In genomic region chr15:5145196-5145945, GRCm38 (mm10) we compare ENCODE assay signal across 8 mouse cellular contexts. TPM values are rescaled to one million over a fixed set of nuclear protein-coding genes. Genes with fewer than 3 reads are reported as not detected.
A peak's percentile ranks its signal among the peaks of the same experiment; 100 is the strongest.
DNase-seq lines count a peak whose midpoint lies in the region; ATAC-seq lines count a peak whose summit lies in the region.

No protein-coding gene starts in this region.

- H3K4me3 ChIP-seq in kidney, embryonic 16.5 days (ENCODE audit: low read length) = peak overlapping the region; percentile 93
- H3K4me3 ChIP-seq in hindbrain, embryonic 15.5 days = peak overlapping the region; percentile 85
- peak overlapping the region; percentile 90 for H3K4me3 ChIP-seq in midbrain, embryonic 16.5 days (ENCODE audit: low read depth, low read length)

- no peak overlapping the region for H3K27ac ChIP-seq in kidney, embryonic 16.5 days (ENCODE audit: low read length)
- no peak overlapping the region for H3K27ac ChIP-seq in hindbrain, embryonic 15.5 days (replicated peaks)
- no peak overlapping the region for H3K27ac ChIP-seq in midbrain, embryonic 16.5 days (ENCODE audit: low read length)

- H3K9me3 ChIP-seq in kidney, embryonic 16.5 days (ENCODE audit: low read length) = no peaks in the 10 kb centered on the region
- no peaks in the 10 kb centered on the region for H3K9me3 ChIP-seq in hindbrain, embryonic 15.5 days
- H3K9me3 ChIP-seq in midbrain, embryonic 16.5 days (replicated peaks; ENCODE audit: control insufficient read depth, low read length, poor library complexity, severe bottlenecking) = no peaks in the 10 kb centered on the region

- peak overlapping the region; percentile 49; the same call in 1 of the 2 replicates for H3K9ac ChIP-seq in kidney, embryonic 16.5 days (replicated peaks; ENCODE audit: low read length)
- no peak overlapping the region for H3K9ac ChIP-seq in hindbrain, embryonic 15.5 days
- peak overlapping the region; percentile 50; the same call in 1 of the 2 replicates for H3K9ac ChIP-seq in midbrain, embryonic 16.5 days (ENCODE audit: low read depth, low read length)

- H3K4me2 ChIP-seq in kidney, embryonic 16.5 days (replicated peaks; ENCODE audit: low read depth, low read length) = peak overlapping the region; percentile 76
- H3K4me2 ChIP-seq in hindbrain, embryonic 15.5 days = peak overlapping the region; percentile 68
- H3K4me2 ChIP-seq in midbrain, embryonic 16.5 days (ENCODE audit: low read length) = peak overlapping the region; percentile 83

- ATAC-seq in kidney, embryonic 16.5 days (ENCODE audit: low FRiP score, low TSS enrichment) = no peak
- no peak for ATAC-seq in hindbrain, embryonic 15.5 days (ENCODE audit: low FRiP score, low read depth)
- no peak for ATAC-seq in midbrain, embryonic 16.5 days

- H3K36me3 ChIP-seq in kidney, embryonic 16.5 days (ENCODE audit: insufficient read depth, low read length) = no peaks in the 10 kb centered on the region
- H3K36me3 ChIP-seq in hindbrain, embryonic 15.5 days = no peaks in the 10 kb centered on the region
- no peaks in the 10 kb centered on the region for H3K36me3 ChIP-seq in midbrain, embryonic 16.5 days (ENCODE audit: control insufficient read depth, insufficient read depth, low read length)

- peaks cover 28% of the 10 kb centered on the region for H3K4me1 ChIP-seq in kidney, embryonic 16.5 days (ENCODE audit: insufficient read depth, low read length)
- H3K4me1 ChIP-seq in hindbrain, embryonic 15.5 days (replicated peaks) = peaks cover 29% of the 10 kb centered on the region
- peaks cover 20% of the 10 kb centered on the region for H3K4me1 ChIP-seq in midbrain, embryonic 16.5 days (ENCODE audit: control insufficient read depth, insufficient read depth, low read length)

- no peak for DNase-seq in kidney, adult 18-20 months
- DNase-seq in brain, adult 2 months (ENCODE audit: low read depth, low spot score) = peak; percentile 34
- DNase-seq in right cerebral cortex, postnatal 10 days (ENCODE audit: low spot score in 2 of 2) = no peak
- DNase-seq in layer of hippocampus, adult 18-20 months (ENCODE audit: low spot score in 2 of 2) = no peak
- no peak for DNase-seq in right cerebral cortex, postnatal 14 days

- no peaks in the 10 kb centered on the region for H3K27me3 ChIP-seq in kidney, embryonic 16.5 days (ENCODE audit: insufficient read depth, low read length)
- H3K27me3 ChIP-seq in hindbrain, embryonic 15.5 days = no peaks in the 10 kb centered on the region
- no peaks in the 10 kb centered on the region for H3K27me3 ChIP-seq in midbrain, embryonic 16.5 days (ENCODE audit: control insufficient read depth, insufficient read depth, low read depth, low read length)

- 29% methylated on average over 9 of the region's 9 CpGs for WGBS in kidney, embryonic 16.5 days
- WGBS in hindbrain, embryonic 15.5 days = 57% methylated on average over 9 of the region's 9 CpGs
- 49% methylated on average over 9 of the region's 9 CpGs for WGBS in midbrain, embryonic 16.5 days

RNA-seq across cellular contexts. Expression of gene Prkaa1, which starts 1.7 kb away (rescaled TPM):
- polyA plus RNA-seq in kidney, embryonic 16.5 days (2015; fragmentation: Nextera tagmentation; extraction: Ambion mirVana) = 22.4 and 24.7 TPM in 2 replicates
- 13.7 and 14.1 TPM in 2 replicates for polyA plus RNA-seq in hindbrain, embryonic 15.5 days (2015; fragmentation: Nextera tagmentation; extraction: Ambion mirVana)
- polyA plus RNA-seq in midbrain, embryonic 16.5 days (2015; fragmentation: Nextera tagmentation; extraction: Ambion mirVana) = 12.9 and 15.0 TPM in 2 replicates
- total RNA-seq in layer of hippocampus, adult 18-20 months (2021) = 10 to 100 TPM; 24.4 to 25.4 TPM

RNA-seq across cellular contexts. Expression of gene Rpl37, which starts 28.9 kb away (rescaled TPM):
- polyA plus RNA-seq in kidney, embryonic 16.5 days (2015; fragmentation: Nextera tagmentation; extraction: Ambion mirVana) = 410 and 416 TPM in 2 replicates
- 309 and 316 TPM in 2 replicates for polyA plus RNA-seq in hindbrain, embryonic 15.5 days (2015; fragmentation: Nextera tagmentation; extraction: Ambion mirVana)
- polyA plus RNA-seq in midbrain, embryonic 16.5 days (2015; fragmentation: Nextera tagmentation; extraction: Ambion mirVana) = 257 and 300 TPM in 2 replicates
- total RNA-seq in layer of hippocampus, adult 18-20 months (2021) = 100 to 1,000 TPM; 322 to 344 TPM

RNA-seq across cellular contexts. Expression of gene Card6, which starts 37.0 kb away (rescaled TPM):
- polyA plus RNA-seq in kidney, embryonic 16.5 days (2015; fragmentation: Nextera tagmentation; extraction: Ambion mirVana) = 1.3 and 2.6 TPM in 2 replicates
- polyA plus RNA-seq in hindbrain, embryonic 15.5 days (2015; fragmentation: Nextera tagmentation; extraction: Ambion mirVana) = 0.58 and 0.64 TPM in 2 replicates
- polyA plus RNA-seq in midbrain, embryonic 16.5 days (2015; fragmentation: Nextera tagmentation; extraction: Ambion mirVana) = 0.50 and 0.65 TPM in 2 replicates
- 1 to 10 TPM; 4.9 to 5.9 TPM for total RNA-seq in layer of hippocampus, adult 18-20 months (2021)

RNA-seq across cellular contexts. Expression of gene Ttc33, which starts 40.0 kb away (rescaled TPM):
- 44.3 and 46.4 TPM in 2 replicates for polyA plus RNA-seq in kidney, embryonic 16.5 days (2015; fragmentation: Nextera tagmentation; extraction: Ambion mirVana)
- 50.4 and 53.0 TPM in 2 replicates for polyA plus RNA-seq in hindbrain, embryonic 15.5 days (2015; fragmentation: Nextera tagmentation; extraction: Ambion mirVana)
- polyA plus RNA-seq in midbrain, embryonic 16.5 days (2015; fragmentation: Nextera tagmentation; extraction: Ambion mirVana) = 58.0 and 63.2 TPM in 2 replicates
- total RNA-seq in layer of hippocampus, adult 18-20 months (2021) = 10 to 100 TPM; 82.3 to 85.7 TPM
